Mouse (Mus musculus): ENCODE measurements around the gene Duox1. TPM values are rescaled to one million over a fixed set of nuclear protein-coding genes. Genes with fewer than 3 reads are reported as not detected.
"Not testable (repeated sequence)": the region's sequence is repeated elsewhere in the genome, so short reads cannot be mapped to it uniquely, and the experiment has no call there.

Gene Duox1
- polyA plus RNA-seq, 1 experiment, result not detected

DNA sequence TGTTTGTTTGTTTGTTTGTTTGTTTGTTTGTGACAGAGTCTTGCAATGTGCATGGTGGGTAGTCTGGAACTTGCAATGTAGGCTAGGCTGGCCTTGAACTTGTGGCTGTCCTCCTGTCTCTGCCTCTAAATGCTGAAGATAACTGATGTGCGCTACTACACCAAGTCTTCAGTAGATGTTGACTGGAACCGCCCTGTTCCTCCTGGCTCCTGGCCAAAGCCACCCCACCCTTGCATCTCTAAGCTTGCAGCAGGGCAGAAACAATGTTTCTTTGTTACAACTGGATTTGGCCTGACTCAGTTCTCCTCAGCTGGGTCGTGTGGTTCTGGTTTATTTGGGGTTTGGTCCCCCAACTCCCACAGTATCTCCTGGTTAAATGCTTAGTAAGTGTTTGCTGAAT, 18.7 kb downstream of the Duox1 start:
- Histone ChIP-seq H3K4me3 (ENCODE audit: insufficient read depth, low read depth, low read length) (no peak overlapping the region), H3K4me1 (ENCODE audit: control insufficient read depth, insufficient read depth, insufficient read length, low read length) (no peaks in the 10 kb centered on the region), H3K27ac (replicated peaks; ENCODE audit: low read depth, low read length) (no peak overlapping the region)

DNA sequence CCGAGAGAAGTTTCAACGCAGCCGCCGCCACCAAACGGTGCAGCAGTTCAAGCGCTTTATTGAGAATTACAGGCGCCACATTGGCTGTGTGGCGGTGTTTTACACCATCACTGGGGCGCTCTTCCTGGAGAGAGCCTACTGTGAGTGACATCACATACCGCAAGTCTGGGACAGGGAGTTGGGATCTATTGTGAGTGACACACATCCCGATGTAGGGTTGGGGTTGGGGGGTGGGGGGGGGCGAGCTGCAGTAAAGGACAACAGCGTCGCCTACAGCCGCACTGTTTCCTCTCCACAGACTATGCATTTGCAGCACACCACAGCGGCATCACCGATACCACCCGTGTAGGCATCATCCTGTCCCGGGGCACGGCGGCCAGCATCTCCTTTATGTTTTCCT, 21.8 kb downstream of the Duox1 start:
- Histone ChIP-seq H3K4me3 (ENCODE audit: insufficient read depth, low read depth, low read length) (no peak overlapping the region), H3K27ac (replicated peaks; ENCODE audit: low read depth, low read length) (no peak overlapping the region), H3K4me1 (ENCODE audit: control insufficient read depth, insufficient read depth, insufficient read length, low read length) (no peaks in the 10 kb centered on the region)

GRCm38 (mm10) chr2:122345106-122345893, 29.8 kb downstream of the Duox1 start:
- Histone ChIP-seq H3K4me3 (ENCODE audit: insufficient read depth, low read depth, low read length) (no peak overlapping the region), H3K4me1 (ENCODE audit: control insufficient read depth, insufficient read depth, insufficient read length, low read length) (0 out of 2 replicates have a peak, but pooled peaks cover 2% of the 10 kb centered on the region), H3K27ac (replicated peaks; ENCODE audit: low read depth, low read length) (no peak overlapping the region)

- H3K27ac ChIP-seq (replicated peaks; ENCODE audit: low read depth, low read length); H3K4me1 ChIP-seq (ENCODE audit: control insufficient read depth, insufficient read depth, insufficient read length, low read length); H3K4me3 ChIP-seq (ENCODE audit: insufficient read depth, low read depth, low read length): not testable (repeated sequence)
These were observed 30.7 kb downstream of the Duox1 start for GRCm38 (mm10) chr2:122346164-122346563.

GRCm38 (mm10) chr2:122347257-122347656, 31.8 kb downstream of the Duox1 start:
- H3K4me3 ChIP-seq (ENCODE audit: insufficient read depth, low read depth, low read length), result no peak overlapping the region

GRCm38 (mm10) chr2:122348531-122349131, 33.2 kb downstream of the Duox1 start:
- Histone ChIP-seq H3K4me1 (ENCODE audit: control insufficient read depth, insufficient read depth, insufficient read length, low read length) (0 out of 2 replicates have a peak, but pooled peaks cover 2% of the 10 kb centered on the region), H3K4me3 (ENCODE audit: insufficient read depth, low read depth, low read length) (peak overlapping the region; percentile 81), H3K27ac (replicated peaks; ENCODE audit: low read depth, low read length) (peak overlapping the region; percentile 81)

More at GRCm38 (mm10) chr2:122347257-122347656, 31.8 kb downstream of the Duox1 start:
- Histone ChIP-seq H3K27ac (replicated peaks; ENCODE audit: low read depth, low read length) (no peak overlapping the region), H3K4me1 (ENCODE audit: control insufficient read depth, insufficient read depth, insufficient read length, low read length) (0 out of 2 replicates have a peak, but pooled peaks cover 2% of the 10 kb centered on the region)

DNA sequence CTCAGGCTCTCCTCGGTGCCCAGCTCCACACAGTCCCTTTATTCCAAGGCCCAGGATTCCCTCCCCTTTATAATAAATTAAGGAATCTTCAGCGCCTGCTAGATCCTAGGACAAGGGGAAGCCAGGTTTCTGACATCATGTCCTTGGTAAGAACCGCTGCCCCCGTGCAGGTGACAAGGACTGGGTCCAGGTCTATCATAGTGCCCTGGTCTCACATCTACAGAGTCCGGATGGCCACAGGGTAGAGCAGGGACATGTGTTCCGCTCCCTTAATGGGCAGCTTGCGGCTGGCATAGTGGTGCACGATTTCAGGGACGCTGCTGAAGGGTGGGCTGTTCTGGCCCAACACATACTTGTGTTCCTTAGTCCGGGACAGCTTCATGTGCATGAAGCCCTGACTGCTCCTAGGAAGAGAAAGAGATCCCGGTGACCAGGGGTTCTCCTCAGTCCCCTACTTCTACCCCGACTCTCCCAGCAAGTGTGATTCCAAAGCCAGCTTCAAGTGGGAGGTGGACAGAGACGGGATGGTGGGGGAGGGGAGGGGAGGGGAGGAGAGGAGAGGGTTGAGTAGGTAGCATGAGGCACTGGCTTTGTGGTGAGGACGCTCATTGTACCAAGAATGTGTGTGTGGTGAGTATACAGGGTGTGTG, 33.8 kb downstream of the Duox1 start:
- 0 out of 2 replicates have a peak, but pooled peaks cover 2% of the 10 kb centered on the region for H3K4me1 ChIP-seq (ENCODE audit: control insufficient read depth, insufficient read depth, insufficient read length, low read length)
- peak overlapping the region; percentile 81 for H3K4me3 ChIP-seq (ENCODE audit: insufficient read depth, low read depth, low read length)
- peak overlapping the region; percentile 36 for H3K27ac ChIP-seq (replicated peaks; ENCODE audit: low read depth, low read length)

- Histone ChIP-seq H3K27ac (replicated peaks; ENCODE audit: low read depth, low read length) (no peak overlapping the region), H3K4me3 (ENCODE audit: insufficient read depth, low read depth, low read length) (no peak overlapping the region), H3K4me1 (ENCODE audit: control insufficient read depth, insufficient read depth, insufficient read length, low read length) (0 out of 2 replicates have a peak, but pooled peaks cover 2% of the 10 kb centered on the region)
These were observed 35.9 kb downstream of the Duox1 start for GRCm38 (mm10) chr2:122351156-122351930.

- H3K27ac ChIP-seq (replicated peaks; ENCODE audit: low read depth, low read length), result no peak overlapping the region
- 0 out of 2 replicates have a peak, but pooled peaks cover 2% of the 10 kb centered on the region for H3K4me1 ChIP-seq (ENCODE audit: control insufficient read depth, insufficient read depth, insufficient read length, low read length)
- H3K4me3 ChIP-seq (ENCODE audit: insufficient read depth, low read depth, low read length), result no peak overlapping the region
These were observed 36.5 kb downstream of the Duox1 start for GRCm38 (mm10) chr2:122351931-122352329.

GRCm38 (mm10) chr2:122352992-122353391, 37.5 kb downstream of the Duox1 start:
- H3K27ac ChIP-seq (replicated peaks; ENCODE audit: low read depth, low read length), result no peak overlapping the region
- 0 out of 2 replicates have a peak, but pooled peaks cover 2% of the 10 kb centered on the region for H3K4me1 ChIP-seq (ENCODE audit: control insufficient read depth, insufficient read depth, insufficient read length, low read length)
- no peak overlapping the region for H3K4me3 ChIP-seq (ENCODE audit: insufficient read depth, low read depth, low read length)

GRCm38 (mm10) chr2:122353765-122354164, 38.3 kb downstream of the Duox1 start:
- H3K4me1 ChIP-seq (ENCODE audit: control insufficient read depth, insufficient read depth, insufficient read length, low read length), result 0 out of 2 replicates have a peak, but pooled peaks cover 2% of the 10 kb centered on the region
- H3K27ac ChIP-seq (replicated peaks; ENCODE audit: low read depth, low read length), result no peak overlapping the region
- no peak overlapping the region for H3K4me3 ChIP-seq (ENCODE audit: insufficient read depth, low read depth, low read length)

- H3K27ac ChIP-seq (replicated peaks; ENCODE audit: low read depth, low read length), result no peak overlapping the region
- H3K4me3 ChIP-seq (ENCODE audit: insufficient read depth, low read depth, low read length), result no peak overlapping the region
- 0 out of 2 replicates have a peak, but pooled peaks cover under 1% of the 10 kb centered on the region for H3K4me1 ChIP-seq (ENCODE audit: control insufficient read depth, insufficient read depth, insufficient read length, low read length)
These were observed 38.9 kb downstream of the Duox1 start for GRCm38 (mm10) chr2:122354191-122354929.

GRCm38 (mm10) chr2:122355389-122355788, 39.9 kb downstream of the Duox1 start:
- Histone ChIP-seq H3K4me1 (ENCODE audit: control insufficient read depth, insufficient read depth, insufficient read length, low read length) (no peaks in the 10 kb centered on the region), H3K27ac (replicated peaks; ENCODE audit: low read depth, low read length) (no peak overlapping the region), H3K4me3 (ENCODE audit: insufficient read depth, low read depth, low read length) (no peak overlapping the region)

- Histone ChIP-seq H3K27ac (replicated peaks; ENCODE audit: low read depth, low read length) (no peak overlapping the region), H3K4me1 (ENCODE audit: control insufficient read depth, insufficient read depth, insufficient read length, low read length) (no peaks in the 10 kb centered on the region)
These were observed 40.7 kb downstream of the Duox1 start for GRCm38 (mm10) chr2:122356187-122356586.

More at GRCm38 (mm10) chr2:122356187-122356586, 40.7 kb downstream of the Duox1 start:
- no peak overlapping the region for H3K4me3 ChIP-seq (ENCODE audit: insufficient read depth, low read depth, low read length)
